Mouse (Mus musculus) embryo, embryonic 11.5 days (tissue): ENCODE data around the gene Ror1.

Experiments
- DNase-seq: peaks from one replicate; pipeline ENCODE4 v3.0.0-alpha.2; 2012; ENCODE audit warnings: low read depth, low spot score

The Ror1 gene

GRCm38 (mm10) chr4:100488447-100488846 is 392.9 kb downstream of the Ror1 start:
- DNase-seq, result no peak
